Mouse (Mus musculus): ENCODE results near the gene Rab11fip4.
"Not testable (repeated sequence)": the region's sequence is repeated elsewhere in the genome, so short reads cannot be mapped to it uniquely, and the experiment has no call there.

Gene Rab11fip4

DNA sequence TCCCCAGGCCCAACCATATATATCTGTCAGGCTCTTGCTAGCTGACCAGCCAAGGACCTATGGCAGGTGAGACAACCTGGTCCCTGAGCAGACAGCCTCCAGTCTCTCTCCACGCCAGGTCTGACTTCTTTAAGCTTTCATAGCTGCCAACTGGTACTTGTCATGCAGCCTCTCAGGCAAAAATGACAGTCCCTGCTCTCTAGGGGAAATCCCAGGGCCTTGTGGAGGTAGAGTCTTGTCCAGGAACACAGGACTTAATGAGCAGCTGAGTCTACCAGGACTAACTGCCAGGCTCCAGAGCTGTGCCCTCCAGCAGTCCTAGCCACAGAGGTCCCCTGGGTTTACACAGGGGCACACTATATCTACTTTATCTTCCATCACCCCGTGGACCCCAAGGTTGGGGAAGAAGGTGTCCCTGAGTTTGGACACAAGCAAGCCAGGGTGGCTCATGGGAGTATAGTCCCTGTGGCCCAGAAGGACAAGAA lies 85.5 kb downstream of the Rab11fip4 start:
- in situ Hi-C loops (cut with MboI, MseI) = no loop called here

DNA sequence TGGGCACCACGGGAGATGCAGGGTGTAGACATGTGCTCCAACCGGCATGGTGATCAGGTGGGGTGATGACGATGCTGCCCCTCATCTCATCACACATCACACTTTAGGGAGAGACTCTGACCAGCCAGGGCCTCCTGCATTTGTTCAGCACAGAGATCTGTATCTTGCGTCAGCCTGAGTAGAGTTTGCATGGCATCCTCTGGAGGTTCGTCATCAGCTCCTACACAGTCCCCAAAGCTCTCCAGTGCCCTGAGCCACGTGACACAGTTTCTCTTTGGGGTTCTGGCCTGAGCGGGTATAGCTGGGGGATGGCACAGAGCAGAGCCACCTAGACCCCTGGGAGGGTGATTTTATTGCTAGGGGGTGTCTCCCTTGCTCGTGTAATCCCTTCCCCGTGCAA lies 86.4 kb downstream of the Rab11fip4 start:
- in situ Hi-C loops (cut with MboI, MseI) = no loop called here

DNA sequence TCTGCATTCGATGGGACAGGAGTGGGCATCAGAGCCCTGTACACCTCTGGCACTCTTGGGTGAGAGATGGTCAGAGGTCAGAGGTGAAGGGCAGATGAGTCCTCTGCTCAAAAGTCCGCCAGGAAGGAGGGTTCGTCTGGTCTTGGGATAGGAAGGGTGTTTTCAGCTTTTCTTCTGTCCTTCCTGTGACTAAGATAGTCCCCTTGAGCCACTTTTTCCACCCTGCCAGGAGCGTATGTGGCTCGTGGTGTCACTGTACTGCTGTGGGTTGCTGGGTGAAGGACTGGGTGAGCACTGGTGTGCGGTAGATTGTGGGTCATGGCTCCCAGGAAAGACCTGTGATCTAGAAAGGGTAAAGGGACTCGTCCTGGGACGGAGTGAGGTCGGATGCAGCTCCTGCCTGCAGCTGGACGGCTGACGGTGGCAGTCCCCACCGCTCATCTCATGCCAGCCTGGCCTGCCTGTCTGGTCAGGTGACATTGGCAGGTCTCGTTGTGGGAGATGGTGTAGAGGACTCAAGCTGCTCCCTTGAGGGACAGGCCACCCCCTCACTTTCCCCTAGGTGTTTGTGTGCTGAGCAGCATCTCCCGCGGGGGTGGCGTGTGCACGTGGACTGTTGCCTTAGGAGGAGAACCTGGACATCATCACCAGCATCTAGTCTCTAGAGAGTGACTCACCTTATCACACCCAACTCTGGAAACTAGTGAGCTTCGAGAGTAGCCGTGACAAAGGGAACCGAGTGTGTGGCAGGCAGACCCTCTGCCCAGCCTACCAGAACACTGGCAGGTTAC lies 87.5 kb downstream of the Rab11fip4 start:
- in situ Hi-C loops (cut with MboI, MseI) = no loop called here

DNA sequence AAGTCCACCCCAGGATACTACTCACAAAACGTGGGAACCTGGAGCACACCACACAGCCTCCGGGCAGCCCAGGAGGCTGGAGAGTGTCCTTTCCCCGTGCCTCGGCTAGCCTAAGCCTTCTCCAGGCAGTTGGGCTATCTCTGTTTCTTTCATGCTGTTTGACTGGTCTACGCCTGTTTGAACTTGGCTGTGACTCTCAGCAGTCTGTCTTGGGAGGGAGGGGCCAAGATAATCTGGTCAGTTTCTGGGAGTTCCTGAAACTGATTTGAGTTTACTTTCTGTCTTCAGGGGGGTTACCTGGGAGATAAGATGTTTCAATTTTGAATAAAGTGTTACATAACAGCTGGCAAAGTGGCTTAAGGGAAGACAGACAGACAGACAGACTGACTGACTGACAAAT lies 88.9 kb downstream of the Rab11fip4 start:
- in situ Hi-C loops (cut with MboI, MseI) = loop anchor here (5.0 kb wide), 1 partner anchor 43 kb away; no protein-coding TSS in a partner anchor

DNA sequence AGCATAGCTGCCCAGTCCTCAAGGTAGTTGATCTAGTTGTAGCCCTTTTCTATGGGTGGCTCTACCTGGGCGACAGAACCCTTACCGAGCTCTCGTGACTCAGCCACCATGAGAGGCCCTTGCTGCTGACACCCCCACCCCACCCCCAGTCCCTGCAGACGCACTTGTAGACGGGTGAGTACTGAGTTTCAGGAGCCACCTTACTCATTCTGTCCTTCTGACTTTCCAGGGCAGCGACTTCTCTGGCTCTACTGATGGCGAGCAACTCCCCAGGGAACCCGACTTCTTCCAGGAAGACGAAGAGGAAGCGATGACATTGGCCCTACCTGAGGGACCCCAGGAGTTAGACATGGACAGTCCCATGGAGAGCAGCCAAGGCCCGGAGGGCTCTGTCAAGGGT lies 89.5 kb downstream of the Rab11fip4 start:
- in situ Hi-C loops (cut with MboI, MseI) = loop anchor here (5.0 kb wide), 1 partner anchor 43 kb away; no protein-coding TSS in a partner anchor

DNA sequence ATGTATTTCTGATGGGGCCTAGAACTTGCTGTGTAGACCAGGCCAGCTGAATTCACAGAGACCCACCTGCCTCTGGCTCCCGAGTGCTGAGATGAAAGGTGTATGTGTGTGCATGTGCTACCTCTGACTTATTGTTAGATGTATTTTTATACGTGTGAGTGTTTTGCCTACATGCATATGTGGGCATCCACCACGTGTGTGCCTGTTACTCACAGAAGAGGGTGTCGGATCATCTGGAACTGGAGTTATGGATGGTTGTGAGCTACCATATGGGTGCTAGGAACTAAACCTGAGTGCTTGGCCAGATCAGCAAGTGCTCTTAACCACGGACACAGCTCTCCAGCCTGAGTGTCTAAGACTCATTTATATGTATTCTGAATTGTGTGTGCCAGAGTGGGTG lies 90.2 kb downstream of the Rab11fip4 start:
- in situ Hi-C loops (cut with MboI, MseI) = loop anchor here (5.0 kb wide), 1 partner anchor 44 kb away; no protein-coding TSS in a partner anchor

DNA sequence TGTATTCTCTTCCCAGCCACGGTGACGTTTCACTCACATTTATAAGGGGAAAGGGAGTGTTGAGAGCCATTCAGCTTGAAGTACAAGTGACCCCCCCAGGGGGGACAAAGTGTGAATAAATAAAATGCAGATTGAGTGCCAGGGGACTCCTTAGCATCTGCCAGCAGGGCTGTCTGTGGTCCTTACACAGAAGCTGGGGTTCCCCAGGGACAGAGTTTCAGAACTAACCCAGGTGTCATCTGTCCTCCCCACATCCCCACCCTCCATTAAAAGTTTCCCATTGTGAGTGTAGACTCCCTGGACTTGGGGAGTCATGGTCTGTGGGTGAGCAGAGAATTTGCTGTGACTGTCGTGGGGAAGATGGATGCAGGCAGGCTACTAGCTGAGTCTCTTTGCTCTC lies 90.8 kb downstream of the Rab11fip4 start:
- in situ Hi-C loops (cut with MboI, MseI) = loop anchor here (5.0 kb wide), 1 partner anchor 44 kb away; no protein-coding TSS in a partner anchor

DNA sequence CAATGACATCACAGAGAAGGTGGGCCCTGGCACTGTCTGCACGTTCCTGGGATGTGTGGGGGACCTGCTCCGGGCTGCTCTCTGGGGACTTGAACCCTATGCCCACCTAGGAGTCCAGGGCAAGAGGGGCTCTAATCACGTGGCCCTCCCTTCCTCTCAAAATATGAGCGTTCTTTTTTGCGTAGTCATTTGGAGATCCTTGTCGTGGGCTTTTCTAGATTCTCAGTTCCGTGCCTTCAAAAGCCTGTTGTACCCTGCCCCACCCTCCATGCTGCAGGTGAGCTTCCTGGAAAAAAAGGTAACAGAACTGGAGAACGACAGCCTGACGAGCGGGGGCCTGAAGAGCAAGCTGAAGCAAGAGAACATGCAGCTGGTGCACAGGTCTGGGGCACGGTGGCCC lies 94.1 kb downstream of the Rab11fip4 start:
- in situ Hi-C loops (cut with MboI, MseI) = loop anchor here (5.0 kb wide), 1 partner anchor 98 kb away; no protein-coding TSS in a partner anchor

DNA sequence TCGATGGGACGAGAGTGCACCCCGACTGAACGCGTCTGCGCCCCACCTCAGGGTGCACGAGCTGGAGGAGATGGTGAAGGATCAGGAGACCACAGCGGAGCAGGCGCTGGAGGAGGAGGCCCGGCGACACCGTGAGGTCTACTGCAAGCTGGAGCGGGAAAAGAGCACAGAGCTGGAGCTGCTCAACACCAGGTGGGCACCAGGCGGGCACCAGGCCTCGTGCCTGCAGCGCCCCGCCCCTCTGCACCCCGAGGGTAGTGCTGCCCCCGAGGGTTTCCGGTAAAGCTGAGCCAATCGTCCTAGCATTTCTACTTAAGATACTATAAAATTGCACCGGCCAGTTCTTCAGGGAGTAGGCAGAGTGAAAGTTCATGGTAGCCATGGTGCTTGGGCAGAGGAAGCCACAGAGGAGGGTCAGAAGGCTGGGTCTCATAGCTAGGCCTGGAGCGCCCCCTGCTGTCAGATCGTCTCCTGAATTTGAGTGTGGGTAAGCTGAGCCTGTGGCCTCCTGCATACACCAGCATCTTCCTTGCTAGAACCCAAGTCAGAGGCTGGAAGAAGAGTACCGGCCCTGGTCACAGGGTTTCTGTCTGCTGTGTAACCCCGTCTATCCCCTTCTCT lies 95.6 kb downstream of the Rab11fip4 start:
- in situ Hi-C loops (cut with MboI, MseI) = loop anchor here (5.0 kb wide), 1 partner anchor 99 kb away; no protein-coding TSS in a partner anchor

DNA sequence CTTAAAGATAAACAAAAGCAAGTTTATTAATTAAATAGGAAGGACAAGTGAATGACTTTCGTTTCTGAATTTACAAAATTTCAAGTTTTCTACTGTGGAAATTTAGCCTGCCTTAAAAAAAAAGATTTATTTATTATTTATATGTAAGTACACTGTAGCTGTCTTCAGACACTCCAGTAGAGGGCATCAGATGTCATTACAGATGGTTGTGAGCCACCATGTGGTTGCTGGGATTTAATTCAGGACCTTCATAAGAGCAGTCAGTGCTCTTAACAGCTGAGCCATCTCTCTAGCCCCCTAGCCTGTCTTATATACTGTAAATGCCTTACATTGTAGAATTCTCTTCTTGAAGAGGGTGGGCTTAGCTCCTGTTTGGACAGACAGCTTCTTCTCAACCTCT lies 98.9 kb downstream of the Rab11fip4 start:
- in situ Hi-C loops (cut with MboI, MseI) = loop anchor here (5.0 kb wide), 1 partner anchor 103 kb away; no protein-coding TSS in a partner anchor

DNA sequence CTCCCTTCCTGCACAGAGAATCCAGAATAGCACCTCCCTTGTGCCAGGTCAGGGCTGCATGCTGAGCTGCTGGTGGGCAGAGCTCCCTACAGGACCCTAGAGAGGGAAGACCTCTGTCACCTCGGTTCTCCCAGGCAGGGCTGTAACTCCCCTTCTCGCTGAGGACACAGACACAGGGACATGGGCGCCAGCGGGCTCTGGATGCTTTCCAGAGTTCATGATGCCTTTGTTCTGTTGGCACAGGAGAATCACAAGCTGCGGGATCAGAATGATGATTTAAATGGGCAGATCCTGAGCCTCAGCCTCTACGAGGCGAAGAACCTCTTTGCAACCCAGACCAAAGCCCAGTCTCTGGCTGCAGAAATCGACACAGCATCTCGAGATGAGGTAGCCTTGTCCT lies 100.5 kb downstream of the Rab11fip4 start:
- in situ Hi-C loops (cut with MboI, MseI) = no loop called here

DNA sequence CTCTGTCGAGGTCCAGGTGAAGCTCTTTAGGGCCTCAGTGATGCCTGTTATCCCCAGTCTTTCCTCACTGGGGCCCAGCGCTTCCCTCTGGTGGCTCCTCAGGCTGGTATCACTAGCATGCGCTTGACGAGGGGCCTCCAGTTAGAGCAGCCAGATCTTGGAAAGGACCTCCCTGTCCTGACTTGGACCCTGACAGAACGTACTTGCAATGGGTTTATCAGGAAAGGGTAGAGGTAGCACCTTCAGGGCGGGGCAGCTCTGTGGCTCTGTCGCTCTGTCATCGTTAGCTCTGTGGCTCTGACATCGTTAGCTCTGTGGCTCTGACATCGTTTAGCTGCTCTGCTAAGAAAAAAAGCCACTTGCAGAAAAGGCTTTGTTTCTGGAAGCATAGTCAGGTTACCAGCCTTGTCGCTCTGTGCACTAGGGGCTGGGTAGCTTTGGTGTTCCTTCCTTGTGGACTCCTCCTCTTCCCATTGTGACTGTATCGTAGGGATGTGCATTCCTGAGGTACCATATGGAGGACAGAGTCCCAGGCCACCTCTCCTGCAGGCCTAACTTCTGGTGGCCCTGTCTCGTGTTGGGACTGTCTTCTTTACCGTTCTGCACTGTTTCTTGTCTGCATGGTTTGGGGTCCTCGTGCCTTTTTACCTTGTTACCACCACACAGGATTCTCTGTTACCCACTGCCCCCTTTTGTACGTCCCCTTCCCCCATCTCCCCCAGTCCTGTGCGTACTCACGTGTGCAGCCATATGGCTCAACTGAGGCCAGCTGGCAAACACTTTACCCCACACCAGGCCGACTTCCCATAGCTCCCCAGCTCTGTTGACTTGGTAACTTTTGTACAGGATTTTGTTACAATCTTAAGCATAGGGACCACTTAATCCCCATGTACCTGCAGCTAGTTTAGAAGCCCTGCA lies 105.6 kb downstream of the Rab11fip4 start:
- in situ Hi-C loops (cut with MboI, MseI) = no loop called here

DNA sequence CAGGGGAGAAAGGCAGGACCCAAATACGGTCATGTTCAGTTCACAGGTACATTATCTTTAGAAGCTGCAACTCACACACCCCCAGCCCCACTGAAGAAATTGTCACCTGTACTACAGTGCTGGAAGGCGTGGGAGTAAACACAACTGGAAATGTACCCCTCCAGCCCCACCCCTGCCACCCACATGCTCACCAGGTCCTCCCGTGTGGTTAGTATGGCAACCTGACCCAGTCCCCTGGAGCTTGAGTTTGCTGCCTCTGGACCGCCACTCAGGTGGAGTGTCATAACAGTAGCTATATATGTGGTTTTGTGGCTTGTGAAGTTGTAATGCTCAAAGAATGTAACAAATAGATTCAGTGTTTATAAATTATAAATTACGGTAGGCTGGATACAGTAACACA lies 107.1 kb downstream of the Rab11fip4 start:
- in situ Hi-C loops (cut with MboI, MseI) = no loop called here

DNA sequence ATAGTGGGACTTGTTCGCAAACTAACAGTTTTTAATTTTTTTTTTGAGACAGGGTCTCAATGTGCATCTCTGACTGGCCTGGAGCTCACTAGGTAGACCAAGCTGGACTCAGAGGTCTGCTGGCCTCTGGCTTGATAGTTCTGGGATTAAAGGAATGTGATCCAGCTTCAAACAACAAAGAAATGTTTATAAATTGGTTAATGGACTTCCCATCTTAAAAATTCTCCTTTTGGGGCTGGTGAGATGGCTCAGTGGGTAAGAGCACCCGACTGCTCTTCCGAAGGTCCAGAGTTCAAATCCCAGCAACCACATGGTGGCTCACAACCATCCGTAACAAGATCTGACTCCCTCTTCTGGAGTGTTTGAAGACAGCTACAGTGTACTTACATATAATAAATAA lies 107.5 kb downstream of the Rab11fip4 start:
- in situ Hi-C loops (cut with MboI, MseI) = not testable (repeated sequence)

DNA sequence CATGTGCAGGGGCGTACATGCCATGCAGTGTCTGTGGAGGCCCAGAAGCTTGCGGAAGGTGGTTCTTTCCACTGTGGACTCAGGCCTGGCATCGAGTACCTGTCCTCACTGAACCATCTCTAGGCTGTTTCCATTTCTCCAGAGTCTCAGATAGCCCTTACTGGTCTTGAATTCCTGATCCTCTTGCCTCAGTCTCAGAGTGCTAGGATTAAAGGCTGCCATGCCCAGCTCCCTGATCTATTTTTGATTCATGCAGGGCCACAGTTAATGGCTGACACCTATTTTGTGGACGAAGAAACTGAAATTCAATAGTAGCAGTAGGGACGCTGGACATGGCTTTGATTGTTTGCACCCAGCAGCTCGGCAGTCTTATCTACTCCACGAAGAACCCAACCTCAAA lies 110.5 kb downstream of the Rab11fip4 start:
- in situ Hi-C loops (cut with MboI, MseI) = loop anchor here (5.0 kb wide), 1 partner anchor 221 kb away; no protein-coding TSS in a partner anchor

DNA sequence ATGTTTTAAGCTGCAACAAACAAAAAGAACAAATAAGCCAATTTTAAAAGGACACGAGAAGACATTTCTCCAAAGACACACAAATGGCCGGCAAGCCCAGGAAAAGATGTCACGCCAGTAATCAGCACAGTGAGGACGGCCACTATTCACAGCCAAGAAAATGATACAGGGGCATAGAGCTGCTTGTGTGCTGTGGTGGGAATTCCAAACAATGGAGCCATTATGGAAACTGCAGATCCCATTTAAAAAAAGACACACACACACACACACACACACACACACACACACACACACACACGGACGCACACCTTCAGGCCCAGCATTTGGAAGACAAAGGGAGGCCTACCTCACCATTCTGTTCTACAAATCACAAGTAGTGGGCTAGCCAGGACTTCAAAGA lies 111.1 kb downstream of the Rab11fip4 start:
- in situ Hi-C loops (cut with MboI, MseI) = loop anchor here (5.0 kb wide), 1 partner anchor 220 kb away; no protein-coding TSS in a partner anchor

DNA sequence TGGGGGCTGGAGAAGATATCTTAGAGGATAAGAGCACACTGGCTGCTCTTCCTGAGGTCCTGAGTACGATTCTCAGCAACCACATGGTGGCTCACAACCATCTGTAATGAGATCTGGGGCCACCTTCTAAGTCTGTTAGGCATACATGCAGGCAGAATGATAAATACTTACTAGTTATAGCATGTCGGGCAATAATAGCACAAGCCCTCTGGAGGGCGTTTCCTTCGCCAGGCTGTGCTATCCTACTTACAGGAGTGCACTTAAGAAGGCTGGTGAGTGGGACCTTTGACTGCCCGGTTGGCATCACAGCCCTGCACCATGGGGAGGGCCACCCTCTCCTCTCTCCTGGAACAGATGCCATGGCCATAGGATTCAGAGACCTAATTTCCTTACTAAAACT lies 112.4 kb downstream of the Rab11fip4 start:
- in situ Hi-C loops (cut with MboI, MseI) = loop anchor here (5.0 kb wide), 1 partner anchor 219 kb away; no protein-coding TSS in a partner anchor

DNA sequence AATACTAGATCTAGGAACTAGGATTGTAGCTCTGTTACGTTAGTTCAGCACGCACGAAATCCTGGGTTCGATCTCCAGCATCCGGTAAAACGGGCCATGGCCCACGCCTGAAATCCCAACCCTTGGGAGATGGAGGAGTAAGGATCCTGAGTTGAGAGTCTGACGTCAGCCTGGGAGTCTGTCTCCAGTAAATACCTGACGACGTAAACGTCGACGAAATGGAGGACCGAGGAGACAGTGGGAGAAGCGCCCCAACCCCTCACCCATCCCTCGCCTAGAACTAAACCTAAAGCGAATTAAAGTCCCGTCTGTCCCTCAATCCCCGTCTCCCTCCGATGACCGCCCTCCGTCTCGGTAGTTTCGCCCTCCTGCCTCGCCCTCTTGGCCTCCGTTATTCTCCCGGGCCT lies 112.9 kb downstream of the Rab11fip4 start:
- in situ Hi-C loops (cut with MboI, MseI) = loop anchor here (5.0 kb wide), 1 partner anchor 218 kb away; no protein-coding TSS in a partner anchor

DNA sequence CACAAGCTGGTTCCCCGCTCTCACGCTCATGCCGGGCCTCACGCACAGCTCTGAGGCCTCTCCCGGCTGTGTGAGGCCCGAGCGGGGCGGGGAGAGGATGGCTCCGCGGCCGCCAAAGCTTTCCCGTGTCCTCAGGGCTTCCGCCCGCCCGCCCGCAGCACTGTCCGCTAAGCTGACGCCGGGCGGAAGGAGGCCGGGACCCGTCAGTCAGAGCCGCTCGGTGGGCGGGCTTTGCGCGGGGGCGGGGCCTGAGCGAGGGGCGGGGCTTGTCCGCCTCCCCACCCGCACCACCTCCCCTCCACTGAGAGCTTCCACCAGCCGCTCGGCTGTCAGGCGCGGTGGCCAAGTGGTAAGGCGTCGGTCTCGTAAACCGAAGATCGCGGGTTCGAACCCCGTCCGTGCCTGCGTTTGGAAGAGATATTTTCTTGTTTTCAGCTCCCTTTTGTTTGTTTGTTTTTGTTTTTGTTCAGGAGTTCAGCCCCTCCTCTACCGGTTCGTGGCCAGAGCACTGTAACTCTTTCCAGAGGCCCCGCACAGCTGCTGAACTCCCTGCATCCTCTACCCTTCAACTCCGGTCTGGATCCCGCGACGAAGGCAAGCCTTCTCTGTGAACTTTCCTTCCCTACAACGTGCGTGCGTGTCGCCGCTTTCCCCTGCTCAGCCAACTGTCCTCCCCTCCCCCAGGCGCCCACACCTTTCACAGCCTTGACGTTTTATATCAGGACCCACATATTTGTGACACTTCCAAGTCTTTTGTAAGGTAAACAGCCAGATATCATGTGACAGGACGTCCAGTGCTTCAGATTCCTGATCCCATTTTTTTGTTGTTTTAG lies 113.5 kb downstream of the Rab11fip4 start:
- in situ Hi-C loops (cut with MboI, MseI) = loop anchor here (5.0 kb wide), 1 partner anchor 218 kb away; no protein-coding TSS in a partner anchor

DNA sequence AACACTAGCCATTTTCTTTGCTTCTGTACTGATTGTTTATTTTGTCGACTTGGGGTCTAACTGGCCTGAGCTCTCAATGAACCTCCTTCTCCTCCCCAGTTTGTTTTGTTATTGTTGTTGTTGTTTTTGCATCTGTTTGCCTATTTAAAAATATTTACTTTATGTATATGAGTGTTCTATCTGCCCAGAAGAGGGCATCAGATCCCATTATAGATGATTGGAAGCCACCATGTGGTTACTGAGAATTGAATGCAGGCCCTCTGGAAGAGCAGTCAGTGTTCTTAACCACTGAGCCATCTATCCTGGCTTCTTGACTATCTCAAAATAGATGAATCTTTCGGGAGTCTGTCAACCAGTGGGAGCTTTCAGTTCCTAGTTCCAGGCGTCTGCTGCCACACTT lies 116.1 kb downstream of the Rab11fip4 start:
- in situ Hi-C loops (cut with MboI, MseI) = no loop called here
